Mouse (Mus musculus) embryonic stem cell, embryonic (primary cell): ENCODE results near the gene Vmn1r91.
"Not testable (repeated sequence)": the region's sequence is repeated elsewhere in the genome, so short reads cannot be mapped to it uniquely, and the experiment has no call there.

Source experiments
- CTCF ChIA-PET, 4 experiments: fragments of 300-600 bp in 2 of 4; fragments of 350-600 bp in 2 of 4; sonication (Branson Sonifier 250); formaldehyde crosslinking; loops; one replicate each; lab custom pipeline; 2022; ENCODE audit warnings: inconsistent platforms in 2 of 4; lab: Charles Lee
- POLR2A ChIA-PET, 4 experiments: fragments of 300-600 bp in 2 of 4; fragments of 350-600 bp in 2 of 4; sonication (Branson Sonifier 250); formaldehyde crosslinking; loops; one replicate each; lab custom pipeline; 2022; ENCODE audit warnings: antibody characterized with exemption in 4 of 4, inconsistent platforms in 1 of 4; lab: Charles Lee

The Vmn1r91 gene

GRCm38 (mm10) chr7:20099380-20099779, at the start of gene Vmn1r91:
Vmn1r91 (plus strand) TSS chr7:20099680.
- CTCF ChIA-PET, POLR2A ChIA-PET: not testable (repeated sequence)

GRCm38 (mm10) chr7:20064100-20064499, 35.4 kb upstream of the Vmn1r91 start:
- POLR2A ChIA-PET = not testable (repeated sequence)
- CTCF ChIA-PET = interaction anchor here in 1 of 4 experiments (1.3 kb wide), 1 partner anchor 188 kb away, joined by 3 read pairs; no protein-coding TSS in a partner anchor

- POLR2A ChIA-PET, CTCF ChIA-PET: not testable (repeated sequence)
Measured at GRCm38 (mm10) chr7:20078118-20078517, 21.4 kb upstream of the Vmn1r91 start.

- POLR2A ChIA-PET, CTCF ChIA-PET: not testable (repeated sequence)
Measured at GRCm38 (mm10) chr7:20122479-20122878, 23.0 kb downstream of the Vmn1r91 start, which contains the start of gene Gm16442. Gm16442 (minus strand) TSS chr7:20122579.

GRCm38 (mm10) chr7:20138988-20139387, 39.5 kb downstream of the Vmn1r91 start, which contains the start of gene Vmn1r93:
Vmn1r93 (minus strand) TSS chr7:20139088.
- CTCF ChIA-PET, POLR2A ChIA-PET: not testable (repeated sequence)
